Mouse (Mus musculus) large intestine, adult 2 months (tissue): Measurements from ENCODE around the gene Aasdh. TPM values are rescaled to one million over a fixed set of nuclear protein-coding genes. Genes with fewer than 3 reads are reported as not detected.
A peak's percentile ranks its signal among the peaks of the same experiment; 100 is the strongest.
"Not testable (repeated sequence)": the region's sequence is repeated elsewhere in the genome, so short reads cannot be mapped to it uniquely, and the experiment has no call there.

Experiments used
- DNase-seq: peaks from one replicate; pipeline ENCODE4 v3.0.0-alpha.2; 2012; ENCODE audit warnings: low read depth, low spot score
- WGBS: fragments of 180-500 bp; shearing (Covaris S2); methylation state at CpG from one replicate; pipeline ENCODE4 v1.1.7; 2018; 5-methylcytosine and 5-hydroxymethylcytosine counted together
- polyA plus RNA-seq: library from polyadenylated mRNA; depleted of rRNA; stranded (reverse); fragments of >200 nt; gene quantifications from 2 replicates; pipeline ENCODE4 v1.2.3, GENCODE M21; 2012

The Aasdh gene
- polyA plus RNA-seq, 1 experiment: 6.0 TPM

GRCm38 (mm10) chr5:76922833-76923232 is 17.5 kb upstream of the Aasdh start:
- 87% methylated on average over 4 of the region's 4 CpGs for WGBS
- DNase-seq: no peak

GRCm38 (mm10) chr5:76912522-76912921 is 7.2 kb upstream of the Aasdh start:
- not testable (repeated sequence) for DNase-seq
- WGBS: 91% methylated on average over 5 of the region's 5 CpGs

- WGBS: 66% methylated on average over 3 of the region's 3 CpGs
- DNase-seq: no peak
These were observed 5.5 kb upstream of the Aasdh start for GRCm38 (mm10) chr5:76910807-76911206.

GRCm38 (mm10) chr5:76906155-76906499 is 813 bp upstream of the Aasdh start:
- WGBS: 34% methylated on average over 3 of the region's 3 CpGs
- DNase-seq: no peak

GRCm38 (mm10) chr5:76904713-76905404 is 455 bp downstream of the Aasdh start:
- under 1% methylated on average over 19 of the region's 19 CpGs for WGBS
- no peak for DNase-seq

GRCm38 (mm10) chr5:76902131-76902530 is 3.2 kb downstream of the Aasdh start:
- WGBS: 56% methylated on average over 4 of the region's 4 CpGs
- DNase-seq: no peak

GRCm38 (mm10) chr5:76893084-76893483 is 12.2 kb downstream of the Aasdh start:
- no peak for DNase-seq
- WGBS: 86% methylated on average over 2 of the region's 2 CpGs

GRCm38 (mm10) chr5:76892608-76893007 is 12.7 kb downstream of the Aasdh start:
- WGBS: 56% methylated on average over 2 of the region's 2 CpGs

GRCm38 (mm10) chr5:76887011-76887410 is 18.3 kb downstream of the Aasdh start:
- no peak for DNase-seq
- WGBS: 93% methylated on average over 2 of the region's 2 CpGs

More at GRCm38 (mm10) chr5:76892608-76893007, 12.7 kb downstream of the Aasdh start:
- no peak for DNase-seq

- DNase-seq: no peak
- WGBS: 36% methylated on average over 1 of the region's 1 CpGs
These were observed 21.2 kb downstream of the Aasdh start for GRCm38 (mm10) chr5:76884107-76884506.

- WGBS: 93% methylated on average over 25 of the region's 25 CpGs
- DNase-seq: no peak
These were observed 29.1 kb downstream of the Aasdh start for GRCm38 (mm10) chr5:76876106-76876758.

- DNase-seq: no peak
- 78% methylated on average over 6 of the region's 6 CpGs for WGBS
These were observed 35.8 kb downstream of the Aasdh start for GRCm38 (mm10) chr5:76869553-76869952.

- DNase-seq: no peak
- WGBS: 64% methylated on average over 16 of the region's 16 CpGs
These were observed 36.5 kb downstream of the Aasdh start for GRCm38 (mm10) chr5:76868693-76869286.

GRCm38 (mm10) chr5:76866819-76867218 is 38.5 kb downstream of the Aasdh start:
- WGBS: 43% methylated on average over 8 of the region's 8 CpGs
- DNase-seq: no peak

- whole genome bisulfite sequencing: 80% methylated on average over 13 of the region's 13 CpGs
- no peak for DNase-seq
These were observed 46.9 kb downstream of the Aasdh start for GRCm38 (mm10) chr5:76858444-76858843.

GRCm38 (mm10) chr5:76857103-76858015 is 48.0 kb downstream of the Aasdh start:
- WGBS: 69% methylated on average over 62 of the region's 62 CpGs
- no peak for DNase-seq

GRCm38 (mm10) chr5:76855829-76856600 is 49.3 kb downstream of the Aasdh start:
- 68% methylated on average over 25 of the region's 25 CpGs for WGBS
- DNase-seq: no peak

- 16% methylated on average over 10 of the region's 10 CpGs for WGBS
- peak; percentile 39 for DNase-seq
These were observed 51.8 kb downstream of the Aasdh start for GRCm38 (mm10) chr5:76853549-76853948.

GRCm38 (mm10) chr5:76851316-76851715 is 54.0 kb downstream of the Aasdh start:
- 59% methylated on average over 4 of the region's 4 CpGs for WGBS
- DNase-seq: no peak
